Comparison of ENCODE assay signal across 8 mouse cellular contexts in the genomic region with DNA sequence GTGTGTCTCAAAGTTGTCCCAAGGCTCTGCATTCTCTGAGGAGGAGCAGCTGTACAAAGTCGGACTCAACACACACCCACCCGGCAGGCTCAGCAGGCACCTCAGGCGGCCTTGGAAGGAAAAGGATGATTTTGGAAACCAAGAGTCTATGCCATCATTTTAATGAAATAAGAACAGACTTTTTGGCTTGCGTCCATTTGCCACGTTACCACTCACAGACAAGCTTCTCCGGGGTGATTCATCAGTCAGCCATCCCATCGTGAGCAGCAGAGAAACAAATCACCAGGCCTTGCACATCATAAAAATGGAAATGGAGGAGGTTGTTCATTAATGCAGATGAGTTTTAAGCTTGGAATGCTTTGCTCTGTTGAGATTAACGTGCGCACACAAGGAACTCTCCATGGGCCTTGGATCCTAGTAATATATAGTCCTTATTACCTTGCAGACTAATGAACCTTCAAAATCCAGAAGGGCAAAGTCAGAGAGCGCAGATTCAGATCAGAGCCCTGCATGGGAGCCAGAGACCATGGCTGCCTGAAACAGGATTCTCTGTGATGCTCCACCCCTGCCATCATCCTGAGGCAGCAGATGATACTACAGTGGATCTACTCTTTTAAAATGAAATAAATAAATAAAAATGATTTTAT.
A peak's percentile ranks its signal among the peaks of the same experiment; 100 is the strongest.
DNase-seq lines count a peak whose midpoint lies in the region; ATAC-seq and TF ChIP-seq lines count a peak whose summit lies in the region.
"Had no signal": no experiment of that assay in that cellular context is flagged by ENCODE, and none has a peak within 500 bp of the region (broad histone marks: within the 10 kb centered on the region; RNA-seq: fewer than 3 reads in every experiment).

No protein-coding gene starts in this region.

- no peak overlapping the region for H3K4me2 ChIP-seq in midbrain, postnatal 0 days (ENCODE audit: low read depth, low read length, poor library complexity, severe bottlenecking)
- H3K4me2 ChIP-seq in midbrain, embryonic 13.5 days (replicated peaks), result no peak overlapping the region
- no peak overlapping the region for H3K4me2 ChIP-seq in kidney, embryonic 15.5 days

- H3K9ac ChIP-seq in midbrain, postnatal 0 days (replicated peaks; ENCODE audit: low read length, poor library complexity, severe bottlenecking), result no peak overlapping the region
- H3K9ac ChIP-seq in midbrain, embryonic 13.5 days (replicated peaks), result no peak overlapping the region
- no peak overlapping the region for H3K9ac ChIP-seq in kidney, embryonic 15.5 days

- TF ChIP-seq CTCF in midbrain, postnatal 0 days (IDR thresholded peaks at IDR 0.05), result no peak
- TF ChIP-seq CTCF in brain, embryonic 14.5 days (IDR thresholded peaks at IDR 0.05; ENCODE audit: borderline replicate concordance, extremely low read depth, insufficient read depth, insufficient read length), result no peak

- 81% methylated on average over 10 of the region's 10 CpGs for WGBS in midbrain, postnatal 0 days
- WGBS in midbrain, embryonic 13.5 days, result 89% methylated on average over 10 of the region's 10 CpGs
- 84% methylated on average over 10 of the region's 10 CpGs for WGBS in kidney, embryonic 15.5 days

- ATAC-seq in midbrain, postnatal 0 days (ENCODE audit: low FRiP score), result no peak
- no peak for ATAC-seq in midbrain, embryonic 13.5 days
- no peak for ATAC-seq in kidney, embryonic 15.5 days (replicated peaks; ENCODE audit: low FRiP score)
- ATAC-seq: intestine, embryonic 16.5 days had no signal

- H3K9me3 ChIP-seq in midbrain, postnatal 0 days (ENCODE audit: low read length), result no peaks in the 10 kb centered on the region
- H3K9me3 ChIP-seq in midbrain, embryonic 13.5 days, result 0 out of 2 replicates have a peak, but pooled peaks cover 3% of the 10 kb centered on the region
- no peaks in the 10 kb centered on the region for H3K9me3 ChIP-seq in kidney, embryonic 15.5 days (replicated peaks)

- TF ChIP-seq POLR2A in brain, embryonic 14.5 days (IDR thresholded peaks at IDR 0.05; ENCODE audit: borderline replicate concordance, extremely low read depth, insufficient read depth, insufficient read length, poor library complexity, severe bottlenecking), result no peak

- no peak overlapping the region for H3K4me3 ChIP-seq in midbrain, postnatal 0 days (ENCODE audit: low read depth, low read length)
- H3K4me3 ChIP-seq in midbrain, embryonic 13.5 days (replicated peaks), result no peak overlapping the region
- no peak overlapping the region for H3K4me3 ChIP-seq in kidney, embryonic 15.5 days (replicated peaks)

- H3K27ac ChIP-seq in midbrain, postnatal 0 days (ENCODE audit: low read depth, low read length), result no peak overlapping the region
- H3K27ac ChIP-seq in midbrain, embryonic 13.5 days, result no peak overlapping the region
- no peak overlapping the region for H3K27ac ChIP-seq in kidney, embryonic 15.5 days

- peak; percentile 14 for DNase-seq in midbrain, postnatal 0 days (ENCODE audit: low spot score)
- peak; percentile 27 for DNase-seq in brain, embryonic 14.5 days (ENCODE audit: low read depth)
- peak; percentile 52 for DNase-seq in layer of hippocampus, adult 9-11 months
- DNase-seq in right cerebral cortex, postnatal 14 days, result peak; percentile 50
- DNase-seq in urinary bladder, postnatal 10 days (ENCODE audit: low spot score), result no peak

- H3K36me3 ChIP-seq in midbrain, postnatal 0 days (ENCODE audit: insufficient read depth, low read length), result no peaks in the 10 kb centered on the region
- H3K36me3 ChIP-seq in midbrain, embryonic 13.5 days, result no peaks in the 10 kb centered on the region
- no peaks in the 10 kb centered on the region for H3K36me3 ChIP-seq in kidney, embryonic 15.5 days

- no peaks in the 10 kb centered on the region for H3K4me1 ChIP-seq in midbrain, postnatal 0 days (ENCODE audit: insufficient read depth, low read length)
- no peaks in the 10 kb centered on the region for H3K4me1 ChIP-seq in midbrain, embryonic 13.5 days (replicated peaks)
- no peaks in the 10 kb centered on the region for H3K4me1 ChIP-seq in kidney, embryonic 15.5 days

- H3K27me3 ChIP-seq in midbrain, postnatal 0 days (ENCODE audit: insufficient read depth, low read length), result no peaks in the 10 kb centered on the region
- no peaks in the 10 kb centered on the region for H3K27me3 ChIP-seq in midbrain, embryonic 13.5 days
- H3K27me3 ChIP-seq in kidney, embryonic 15.5 days, result no peaks in the 10 kb centered on the region
